Mouse (Mus musculus) stomach, embryonic 15.5 days (tissue): ENCODE results near the gene Dnah10. TPM values are rescaled to one million over a fixed set of nuclear protein-coding genes. Genes with fewer than 3 reads are reported as not detected.
"Not testable (repeated sequence)": the region's sequence is repeated elsewhere in the genome, so short reads cannot be mapped to it uniquely, and the experiment has no call there.

ENCODE experiments used
- ATAC-seq: fragments of 200-750 bp; cut with Nextera tagmentation; 2 replicates; pipeline ENCODE4 v1.8.0; 2017; ENCODE audit warnings: low read depth, moderate number of reproducible peaks, moderate TSS enrichment; ENCODE audit not compliant: insufficient read depth, low FRiP score
- H3K27ac ChIP-seq: fragments of 300-500 bp; sonication (generic); 2 replicates; pipeline ENCODE4 v1.5.1; 2015; ENCODE audit warnings: mild to moderate bottlenecking, inconsistent platforms
- H3K27me3 ChIP-seq: fragments of 300-500 bp; sonication (generic); replicated peaks from 2 replicates; pipeline ENCODE4 v1.6.1; 2015; ENCODE audit warnings: inconsistent platforms
- H3K36me3 ChIP-seq: fragments of 300-500 bp; sonication (generic); 2 replicates; pipeline ENCODE4 v1.6.1; 2015; ENCODE audit warnings: inconsistent platforms
- H3K4me1 ChIP-seq: fragments of 300-500 bp; sonication (generic); 2 replicates; pipeline ENCODE4 v1.6.1; 2015; ENCODE audit warnings: inconsistent platforms
- H3K4me2 ChIP-seq: fragments of 300-500 bp; sonication (generic); 2 replicates; pipeline ENCODE4 v1.6.1; 2015; ENCODE audit warnings: mild to moderate bottlenecking, inconsistent platforms
- H3K4me3 ChIP-seq: fragments of 300-500 bp; sonication (generic); replicated peaks from 2 replicates; pipeline ENCODE4 v1.5.1; 2015; ENCODE audit warnings: inconsistent platforms
- H3K9ac ChIP-seq: fragments of 300-500 bp; sonication (generic); 2 replicates; pipeline ENCODE4 v1.6.1; 2015; ENCODE audit warnings: inconsistent platforms
- H3K9me3 ChIP-seq: fragments of 300-500 bp; sonication (generic); 2 replicates; pipeline ENCODE4 v1.6.1; 2016; ENCODE audit warnings: inconsistent platforms
- WGBS: fragments of 180-500 bp; shearing (Covaris S2); methylation state at CpG from one replicate; pipeline ENCODE4 v1.1.7; 2015; 5-methylcytosine and 5-hydroxymethylcytosine counted together
- polyA plus RNA-seq: library from polyadenylated mRNA; unstranded; fragments of >200 nt; fragmentation: Nextera tagmentation; extraction: Ambion mirVana; gene quantifications from 2 replicates; pipeline ENCODE4 v1.2.1, GENCODE M21; 2015

Gene Dnah10
- polyA plus RNA-seq, 1 experiment from 2014 or later, result 0.06 TPM

DNA sequence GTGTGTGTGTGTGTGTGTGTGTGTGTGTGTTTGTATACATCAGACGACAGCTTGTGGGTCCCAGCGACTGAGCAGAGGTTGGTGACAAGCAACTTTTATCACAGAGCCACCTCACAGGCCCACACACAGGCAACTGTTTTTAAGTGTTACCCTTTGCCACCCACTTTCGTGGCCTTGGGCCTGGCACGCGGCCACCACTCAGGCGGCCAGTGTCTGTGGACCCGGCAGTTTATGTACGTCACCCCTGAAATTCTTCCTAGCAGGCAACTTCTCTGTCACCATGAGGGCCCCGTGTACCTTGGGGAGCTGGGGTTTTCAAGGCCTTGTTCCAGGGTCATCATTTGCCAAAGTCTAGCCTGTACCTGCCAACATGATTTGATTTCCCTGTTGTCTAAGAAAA lies 26.8 kb downstream of the Dnah10 start:
- H3K27ac ChIP-seq, result no peak overlapping the region
- no peak for ATAC-seq
- no peaks in the 10 kb centered on the region for H3K27me3 ChIP-seq
- no peaks in the 10 kb centered on the region for H3K9me3 ChIP-seq
- no peaks in the 10 kb centered on the region for H3K4me1 ChIP-seq
- H3K4me3 ChIP-seq, result no peak overlapping the region
- H3K9ac ChIP-seq, result no peak overlapping the region
- H3K36me3 ChIP-seq, result no peaks in the 10 kb centered on the region
- 89% methylated on average over 9 of the region's 9 CpGs for WGBS
- H3K4me2 ChIP-seq, result no peak overlapping the region

DNA sequence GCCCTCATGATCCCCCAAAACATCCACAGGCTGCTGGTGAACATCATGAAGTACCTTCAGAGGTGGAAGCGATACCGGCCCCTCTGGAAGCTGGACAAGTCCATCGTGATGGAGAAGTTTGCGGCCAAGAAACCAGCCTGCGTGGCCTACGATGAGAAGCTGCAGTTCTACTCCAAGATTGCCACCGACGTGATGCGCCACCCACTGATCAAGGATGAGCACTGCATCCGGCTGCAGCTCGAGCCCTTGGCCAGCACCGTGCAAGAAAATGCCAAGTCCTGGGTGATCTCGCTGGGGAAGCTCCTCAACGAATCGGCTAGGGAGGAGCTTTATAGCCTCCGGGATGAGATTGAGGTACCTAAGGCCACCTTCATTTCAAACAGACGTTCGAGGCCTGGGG lies 36.1 kb downstream of the Dnah10 start:
- H3K36me3 ChIP-seq, result no peaks in the 10 kb centered on the region
- WGBS, result 62% methylated on average over 18 of the region's 18 CpGs
- H3K9ac ChIP-seq, result no peak overlapping the region

DNA sequence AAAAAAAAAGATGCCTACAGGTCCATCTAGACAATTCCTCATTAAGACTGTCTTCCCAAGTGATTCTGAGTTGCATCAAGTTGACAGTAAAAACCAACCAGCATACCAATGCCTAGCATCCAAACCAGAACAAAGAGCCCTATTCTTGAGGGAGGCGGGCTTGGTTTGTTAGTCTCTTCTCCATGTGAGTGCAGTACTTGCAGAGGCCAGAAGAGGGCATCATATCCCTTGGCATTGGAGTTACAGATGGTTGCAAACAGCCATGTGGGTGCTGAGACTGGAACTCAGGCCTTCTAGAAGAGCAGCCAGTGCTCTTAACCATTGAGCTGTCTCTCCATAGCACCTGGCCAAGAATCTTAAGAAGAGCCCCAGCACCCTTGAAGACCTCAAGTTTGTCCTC lies 36.9 kb downstream of the Dnah10 start:
- no peaks in the 10 kb centered on the region for H3K4me1 ChIP-seq
- no peak overlapping the region for H3K27ac ChIP-seq
- H3K4me3 ChIP-seq, result no peak overlapping the region
- H3K4me2 ChIP-seq, result no peak overlapping the region
- no peak for ATAC-seq
- WGBS, result 88% methylated on average over 1 of the region's 1 CpGs
- no peaks in the 10 kb centered on the region for H3K27me3 ChIP-seq
- no peaks in the 10 kb centered on the region for H3K9me3 ChIP-seq
- H3K9ac ChIP-seq, result no peak overlapping the region
- H3K36me3 ChIP-seq, result no peaks in the 10 kb centered on the region

More for the DNA sequence above, 36.1 kb downstream of the Dnah10 start:
- Histone ChIP-seq H3K27ac (no peak overlapping the region), H3K4me3 (no peak overlapping the region), H3K27me3 (no peaks in the 10 kb centered on the region), H3K4me2 (no peak overlapping the region), H3K4me1 (no peaks in the 10 kb centered on the region), H3K9me3 (no peaks in the 10 kb centered on the region)
- ATAC-seq, result no peak

DNA sequence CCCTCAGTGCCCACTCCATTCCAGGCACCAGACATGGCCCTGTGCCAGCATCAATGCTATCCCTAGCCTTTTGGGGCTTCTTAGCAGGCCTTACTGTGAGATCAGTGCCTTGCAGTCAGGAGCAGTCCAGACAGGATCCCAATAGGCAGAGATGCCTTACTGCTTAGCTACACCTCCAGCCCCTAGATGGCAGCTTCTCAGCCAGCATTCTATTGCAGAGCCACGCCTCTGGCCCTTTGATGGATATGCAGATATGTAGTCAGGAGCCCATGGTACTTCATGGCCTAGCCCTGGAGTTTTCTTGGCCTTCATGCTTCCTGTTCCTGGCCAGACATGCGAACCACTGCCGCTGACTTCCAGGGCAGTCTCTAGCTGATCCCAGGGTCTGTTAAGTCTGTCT lies 49.7 kb downstream of the Dnah10 start:
- Histone ChIP-seq H3K27me3 (no peaks in the 10 kb centered on the region), H3K27ac (no peak overlapping the region), H3K9ac (no peak overlapping the region), H3K4me2 (no peak overlapping the region), H3K4me3 (no peak overlapping the region), H3K36me3 (no peaks in the 10 kb centered on the region), H3K4me1 (no peaks in the 10 kb centered on the region), H3K9me3 (no peaks in the 10 kb centered on the region)
- WGBS, result 73% methylated on average over 3 of the region's 3 CpGs
- ATAC-seq, result no peak

DNA sequence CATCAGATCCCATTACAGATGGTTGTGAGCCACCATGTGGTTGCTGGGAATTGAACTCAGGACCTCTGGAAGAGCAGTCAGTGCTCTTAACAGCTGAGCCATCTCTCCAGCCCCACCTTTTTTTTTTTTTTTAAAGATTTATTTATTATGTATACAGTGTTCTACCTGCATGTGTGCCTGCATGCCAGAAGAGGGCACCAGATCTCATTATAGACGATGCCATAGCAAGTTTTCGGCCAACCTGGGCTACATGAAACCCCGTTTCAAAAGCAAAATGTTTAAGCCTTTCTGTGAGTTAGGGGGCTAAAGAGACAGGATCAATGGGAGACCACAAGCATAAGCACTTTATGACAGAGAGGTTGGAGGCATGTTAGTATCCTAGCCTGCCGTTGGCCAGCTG lies 51.4 kb downstream of the Dnah10 start:
- not testable (repeated sequence) for H3K9ac ChIP-seq, ATAC-seq, H3K27me3 ChIP-seq, H3K27ac ChIP-seq, H3K4me1 ChIP-seq, H3K4me2 ChIP-seq, H3K36me3 ChIP-seq, H3K9me3 ChIP-seq, H3K4me3 ChIP-seq
- WGBS, result 86% methylated on average over 4 of the region's 4 CpGs

DNA sequence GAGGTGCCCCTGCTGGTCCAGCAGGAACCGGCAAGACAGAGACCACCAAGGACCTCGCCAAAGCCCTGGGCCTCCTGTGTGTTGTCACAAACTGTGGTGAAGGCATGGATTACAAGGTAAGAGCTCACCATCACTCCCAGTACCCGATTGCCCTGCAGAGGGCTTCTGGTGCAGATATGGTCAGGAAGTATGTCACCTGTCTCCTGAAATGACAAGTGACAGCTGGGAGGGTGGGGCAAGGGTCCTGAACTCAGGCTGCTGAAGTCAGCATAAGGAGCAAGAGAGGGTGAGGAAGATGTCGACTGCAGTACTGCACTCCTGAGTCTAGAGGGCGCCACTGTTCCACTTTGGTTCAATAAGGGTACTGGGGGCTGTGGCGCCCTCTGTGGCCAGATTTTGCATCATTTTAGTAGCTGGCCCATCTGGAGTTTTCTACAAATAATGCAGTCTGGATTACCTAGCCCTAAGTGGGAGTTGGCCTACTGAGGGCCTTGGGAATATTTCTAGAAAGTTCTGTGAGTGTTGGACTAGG lies 52.4 kb downstream of the Dnah10 start:
- Histone ChIP-seq H3K9me3 (no peaks in the 10 kb centered on the region), H3K27me3 (no peaks in the 10 kb centered on the region), H3K4me1 (no peaks in the 10 kb centered on the region), H3K4me3 (no peak overlapping the region), H3K4me2 (no peak overlapping the region), H3K36me3 (no peaks in the 10 kb centered on the region), H3K9ac (no peak overlapping the region), H3K27ac (no peak overlapping the region)
- WGBS, result 60% methylated on average over 6 of the region's 6 CpGs
- no peak for ATAC-seq

DNA sequence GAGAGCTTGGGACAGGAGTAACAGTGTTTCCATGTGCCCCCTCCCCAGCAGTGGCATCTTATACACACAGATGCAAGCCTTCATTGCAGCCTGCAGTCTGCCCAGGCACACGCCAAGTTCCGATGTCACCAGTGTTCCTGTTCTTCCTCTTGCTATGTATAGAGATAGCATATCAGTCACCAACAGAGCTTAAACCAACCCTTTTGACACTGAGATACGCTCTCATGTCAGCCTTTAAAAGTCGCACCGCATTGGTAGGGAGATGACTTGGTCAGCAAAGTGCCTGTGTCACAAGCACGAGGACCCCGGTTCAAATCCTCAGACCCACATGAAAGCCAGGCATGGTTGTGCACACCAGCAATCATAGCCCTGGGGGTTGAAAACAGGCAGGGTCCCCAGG lies 55.0 kb downstream of the Dnah10 start:
- H3K9me3 ChIP-seq, result no peaks in the 10 kb centered on the region
- no peak overlapping the region for H3K27ac ChIP-seq
- H3K27me3 ChIP-seq, result no peaks in the 10 kb centered on the region
- no peak for ATAC-seq
- no peaks in the 10 kb centered on the region for H3K36me3 ChIP-seq
- H3K4me2 ChIP-seq, result no peak overlapping the region
- H3K9ac ChIP-seq, result no peak overlapping the region
- H3K4me1 ChIP-seq, result no peaks in the 10 kb centered on the region
- H3K4me3 ChIP-seq, result no peak overlapping the region
- 85% methylated on average over 7 of the region's 7 CpGs for WGBS

DNA sequence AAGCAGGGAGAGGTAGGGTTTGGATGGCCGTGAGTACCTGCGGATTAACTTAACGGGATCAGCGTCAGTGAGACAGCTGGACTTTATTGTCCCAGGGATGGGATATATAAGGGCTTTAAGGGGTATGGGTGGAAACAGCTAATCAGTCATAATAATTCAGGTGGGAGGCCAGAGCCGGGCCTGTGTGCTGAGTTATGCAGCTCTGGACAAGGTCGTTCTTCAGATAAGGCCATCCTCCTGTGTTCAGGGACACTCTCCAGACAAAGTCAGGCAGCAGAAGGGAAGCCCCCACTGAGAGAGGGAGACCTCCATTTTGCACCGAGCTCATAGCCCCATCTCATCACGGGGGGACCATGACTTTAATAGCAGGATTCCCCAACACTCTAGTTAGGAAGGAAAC lies 56.8 kb downstream of the Dnah10 start:
- Histone ChIP-seq H3K36me3 (no peaks in the 10 kb centered on the region), H3K9ac (no peak overlapping the region), H3K4me1 (no peaks in the 10 kb centered on the region), H3K9me3 (no peaks in the 10 kb centered on the region), H3K4me3 (no peak overlapping the region), H3K4me2 (no peak overlapping the region), H3K27ac (no peak overlapping the region), H3K27me3 (no peaks in the 10 kb centered on the region)
- ATAC-seq, result no peak
- WGBS, result 75% methylated on average over 8 of the region's 8 CpGs

DNA sequence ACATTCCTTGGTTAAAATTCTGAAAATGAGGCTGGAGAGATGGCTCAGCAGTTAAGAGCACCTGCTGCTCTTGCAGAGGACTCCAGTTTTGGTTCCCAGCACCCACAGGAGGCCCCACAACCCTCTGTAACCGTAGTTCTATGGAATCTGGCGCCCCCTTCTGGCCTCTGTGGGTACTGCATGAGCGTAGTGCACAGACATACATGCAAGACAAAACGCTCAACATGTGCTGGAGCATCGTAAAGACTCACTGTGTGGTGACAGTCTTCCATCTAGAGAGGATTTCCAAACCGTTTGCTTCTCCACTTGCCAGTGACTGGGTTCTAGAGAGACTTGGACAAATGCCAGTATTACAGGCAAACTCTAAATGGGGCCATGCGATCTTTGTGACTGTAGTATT lies 60.8 kb downstream of the Dnah10 start:
- no peak overlapping the region for H3K27ac ChIP-seq
- H3K4me2 ChIP-seq, result no peak overlapping the region
- H3K9ac ChIP-seq, result no peak overlapping the region
- H3K4me1 ChIP-seq, result no peaks in the 10 kb centered on the region
- 81% methylated on average over 7 of the region's 7 CpGs for WGBS
- no peak overlapping the region for H3K4me3 ChIP-seq
- H3K9me3 ChIP-seq, result no peaks in the 10 kb centered on the region
- ATAC-seq, result no peak
- no peaks in the 10 kb centered on the region for H3K27me3 ChIP-seq
- H3K36me3 ChIP-seq, result no peaks in the 10 kb centered on the region

DNA sequence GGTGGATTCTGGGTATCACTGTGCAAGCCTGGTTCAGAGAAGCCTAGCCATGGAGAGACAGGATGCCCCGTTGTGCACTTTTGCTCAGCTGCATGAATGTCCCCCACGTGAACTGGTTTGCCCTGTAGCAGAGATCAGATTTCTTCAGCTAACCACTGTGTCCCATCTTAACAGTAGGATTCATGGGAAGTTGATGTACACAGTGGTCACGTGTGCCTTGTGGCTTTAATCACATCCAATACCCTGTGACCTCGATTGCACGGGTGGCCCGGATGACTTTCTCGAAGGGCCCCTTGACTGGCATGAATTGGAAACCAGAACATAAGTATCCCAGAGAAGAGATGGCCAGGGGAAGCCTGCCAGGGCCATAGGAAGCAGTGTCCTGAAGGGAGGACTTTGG lies 67.2 kb downstream of the Dnah10 start:
- no peaks in the 10 kb centered on the region for H3K27me3 ChIP-seq
- WGBS, result 84% methylated on average over 7 of the region's 7 CpGs
- no peaks in the 10 kb centered on the region for H3K36me3 ChIP-seq
- H3K9ac ChIP-seq, result no peak overlapping the region
- no peak overlapping the region for H3K4me3 ChIP-seq
- no peak for ATAC-seq
- no peak overlapping the region for H3K27ac ChIP-seq
- H3K4me1 ChIP-seq, result no peaks in the 10 kb centered on the region
- H3K4me2 ChIP-seq, result no peak overlapping the region
- H3K9me3 ChIP-seq, result no peaks in the 10 kb centered on the region

DNA sequence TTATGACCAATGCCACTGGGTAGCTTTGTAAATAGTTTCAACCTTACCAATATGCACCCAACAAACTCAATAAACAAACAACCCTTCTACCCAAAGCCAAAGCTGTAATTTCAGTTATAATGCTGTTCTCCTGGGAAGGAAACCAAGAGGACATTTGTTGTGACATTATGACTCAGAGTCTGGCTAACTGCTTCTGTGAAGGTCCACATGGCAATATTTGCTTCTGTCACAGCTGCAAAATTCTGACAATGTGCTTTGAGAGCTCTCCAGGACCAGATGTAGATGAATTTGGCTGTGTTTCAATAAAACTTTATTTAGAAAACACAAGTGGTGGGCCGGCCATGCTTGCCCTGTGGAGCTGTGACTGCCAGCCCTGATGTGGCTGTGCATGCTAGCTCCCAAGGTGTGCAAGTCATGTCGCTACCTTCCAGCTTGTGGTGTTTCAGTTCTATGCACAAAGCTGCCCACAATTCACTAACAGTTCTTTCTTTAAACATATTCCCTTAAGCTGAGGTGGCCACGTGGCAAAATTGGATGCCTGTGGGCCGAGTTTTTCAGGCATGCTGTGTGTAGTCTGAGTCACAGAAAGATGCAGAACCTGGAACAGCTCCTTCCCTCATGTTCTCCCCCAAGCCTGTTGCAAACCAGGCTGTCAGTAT lies 85.0 kb downstream of the Dnah10 start:
- Histone ChIP-seq H3K27me3 (no peaks in the 10 kb centered on the region), H3K4me3 (no peak overlapping the region), H3K9ac (no peak overlapping the region), H3K4me2 (no peak overlapping the region), H3K27ac (no peak overlapping the region), H3K9me3 (no peaks in the 10 kb centered on the region), H3K36me3 (no peaks in the 10 kb centered on the region), H3K4me1 (no peaks in the 10 kb centered on the region)
- no peak for ATAC-seq
- WGBS, result 69% methylated on average over 4 of the region's 4 CpGs

DNA sequence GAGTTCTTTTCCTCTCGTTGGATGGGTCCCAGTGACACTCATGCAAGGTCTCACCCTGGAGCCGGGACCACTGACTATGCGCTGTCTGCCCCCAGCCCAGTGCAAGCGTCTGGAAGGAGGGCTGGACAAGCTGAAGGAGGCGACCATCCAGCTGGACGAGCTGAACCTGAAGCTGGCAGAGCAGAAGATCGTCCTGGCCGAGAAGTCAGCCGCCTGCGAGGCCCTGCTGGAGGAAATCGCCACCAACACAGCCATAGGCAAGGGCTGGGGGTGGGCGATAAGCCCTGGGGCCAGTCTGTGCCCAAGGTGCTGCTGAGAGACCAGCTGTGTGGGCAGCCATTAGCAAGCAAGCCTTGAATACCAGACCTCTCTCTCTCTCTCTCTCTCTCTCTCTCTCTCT lies 87.6 kb downstream of the Dnah10 start:
- no peaks in the 10 kb centered on the region for H3K27me3 ChIP-seq
- no peak for ATAC-seq
- H3K4me1 ChIP-seq, result no peaks in the 10 kb centered on the region
- no peak overlapping the region for H3K9ac ChIP-seq
- H3K36me3 ChIP-seq, result no peaks in the 10 kb centered on the region
- H3K27ac ChIP-seq, result no peak overlapping the region
- WGBS, result 75% methylated on average over 12 of the region's 12 CpGs
- H3K4me2 ChIP-seq, result no peak overlapping the region
- H3K9me3 ChIP-seq, result no peaks in the 10 kb centered on the region
- H3K4me3 ChIP-seq, result no peak overlapping the region

DNA sequence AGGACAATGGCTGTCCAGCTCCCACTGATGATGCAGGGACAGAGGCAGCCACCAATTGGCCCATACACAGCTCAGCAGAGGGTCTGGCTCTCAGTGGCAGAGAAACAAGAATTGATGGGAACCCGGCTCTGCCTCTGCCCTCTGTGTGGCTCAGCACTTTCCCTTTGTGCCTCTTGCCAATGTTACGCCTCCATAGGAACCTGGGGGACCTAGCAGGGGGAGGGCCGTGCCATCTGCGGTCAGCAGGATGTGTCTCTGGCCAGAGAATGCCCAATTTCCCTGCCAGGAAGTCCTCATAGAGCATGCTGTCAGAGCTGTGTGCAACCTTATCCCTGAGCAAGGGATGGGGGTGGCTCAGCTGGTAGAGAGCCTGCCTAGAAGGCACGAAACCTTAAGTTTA lies 89.9 kb downstream of the Dnah10 start:
- no peak overlapping the region for H3K27ac ChIP-seq
- no peak for ATAC-seq
- H3K27me3 ChIP-seq, result no peaks in the 10 kb centered on the region
- no peak overlapping the region for H3K9ac ChIP-seq
- no peak overlapping the region for H3K4me2 ChIP-seq
- no peaks in the 10 kb centered on the region for H3K36me3 ChIP-seq
- no peaks in the 10 kb centered on the region for H3K9me3 ChIP-seq
- H3K4me3 ChIP-seq, result no peak overlapping the region
- 66% methylated on average over 5 of the region's 5 CpGs for WGBS
- H3K4me1 ChIP-seq, result no peaks in the 10 kb centered on the region
